Mouse (Mus musculus) lung, adult 2 months (tissue): ENCODE results near the gene Plekha6. TPM values are rescaled to one million over a fixed set of nuclear protein-coding genes. Genes with fewer than 3 reads are reported as not detected.

ENCODE experiments used
- DNase-seq: peaks from one replicate; pipeline ENCODE4 v3.0.0; 2022
- H3K4me1 ChIP-seq: fragments of 200-500 bp; 2 replicates; pipeline ENCODE4 v1.6.1; 2011; ENCODE audit warnings: low read length; ENCODE audit not compliant: control insufficient read depth, insufficient read depth
- H3K4me3 ChIP-seq: fragments of 200-500 bp; replicated peaks from 2 replicates; pipeline ENCODE3; 2011; ENCODE audit warnings: low read depth, mild to moderate bottlenecking, control low read depth, low read length; ENCODE audit errors: extremely low read depth
- CTCF ChIP-seq: fragments of 200-500 bp; IDR thresholded peaks from 2 replicates; pipeline ENCODE4 v1.5.1; 2011; ENCODE audit warnings: mild to moderate bottlenecking, low read length, control low read depth; ENCODE audit not compliant: insufficient read depth
- POLR2A ChIP-seq: fragments of 200-500 bp; IDR thresholded peaks from 2 replicates; pipeline ENCODE4 v1.6.1; 2011; ENCODE audit warnings: low read depth, mild to moderate bottlenecking, control low read depth, low read length, borderline replicate concordance; ENCODE audit errors: extremely low read depth
- WGBS: fragments of 180-500 bp; shearing (Covaris S2); methylation state at CpG from one replicate; pipeline ENCODE4 v1.1.7; 2018; 5-methylcytosine and 5-hydroxymethylcytosine counted together
- polyA plus RNA-seq: library from polyadenylated mRNA; depleted of rRNA; stranded (reverse); fragments of >200 nt; gene quantifications from 2 replicates; pipeline ENCODE4 v1.2.3, GENCODE M21; 2012

The Plekha6 gene
- polyA plus RNA-seq, 1 experiment: 39.4 TPM

GRCm38 (mm10) chr1:133256347-133256746, 92.3 kb downstream of the Plekha6 start:
- TF ChIP-seq POLR2A (no peak), CTCF (no peak)
- Histone ChIP-seq H3K4me1 (peaks cover 2% of the 10 kb centered on the region), H3K4me3 (no peak overlapping the region)
- WGBS: 80% methylated on average over 8 of the region's 8 CpGs
- no peak for DNase-seq

DNA sequence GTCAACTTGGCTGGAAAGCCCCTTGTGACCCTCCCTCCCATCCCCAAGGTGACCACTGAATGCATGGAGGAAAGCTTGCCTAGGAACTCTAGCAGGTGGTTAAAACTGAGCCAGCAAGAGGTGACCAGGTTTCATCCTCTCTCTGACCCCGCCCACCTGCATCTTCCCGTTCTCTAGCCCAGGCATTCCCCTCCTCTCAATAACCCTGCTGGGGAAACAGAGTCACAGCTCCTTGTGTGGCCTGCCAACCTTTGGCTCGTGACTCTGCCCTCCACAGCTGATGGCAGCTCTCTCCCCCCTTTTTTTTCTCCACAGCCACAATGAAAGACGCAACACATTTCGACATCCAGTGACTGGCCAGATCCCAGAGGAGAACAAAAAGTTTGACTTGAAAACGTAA, 94.7 kb downstream of the Plekha6 start:
- no peak for DNase-seq
- no peak for TF ChIP-seq POLR2A
- no peak for TF ChIP-seq CTCF
- WGBS: 66% methylated on average over 6 of the region's 6 CpGs
- Histone ChIP-seq H3K4me3 (no peak overlapping the region), H3K4me1 (no peaks in the 10 kb centered on the region)

DNA sequence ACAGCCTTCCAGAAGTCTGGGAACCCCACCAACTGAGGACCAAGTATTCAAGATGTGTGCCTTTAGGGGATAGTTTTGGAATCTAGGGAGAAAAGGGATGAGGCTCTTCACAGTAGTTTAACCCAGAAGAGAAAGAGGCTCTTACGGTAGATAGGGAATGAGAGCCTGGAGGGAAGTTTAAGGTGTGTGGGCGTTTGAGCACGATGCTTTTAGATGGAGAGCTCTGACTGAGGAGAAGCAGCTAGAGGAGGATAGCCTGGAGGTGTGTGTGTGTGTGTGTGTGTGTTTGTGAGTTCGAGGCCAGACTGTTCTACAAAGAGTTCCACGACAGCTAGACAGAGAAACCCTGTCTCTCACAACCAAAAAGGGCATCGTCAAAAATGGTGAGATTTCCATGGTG, 98.6 kb downstream of the Plekha6 start:
- no peak for TF ChIP-seq CTCF
- TF ChIP-seq POLR2A: no peak
- Histone ChIP-seq H3K4me1 (no peaks in the 10 kb centered on the region), H3K4me3 (no peak overlapping the region)
- no peak for DNase-seq
- WGBS: 90% methylated on average over 6 of the region's 6 CpGs

GRCm38 (mm10) chr1:133263134-133263533, 99.1 kb downstream of the Plekha6 start:
- Histone ChIP-seq H3K4me3 (no peak overlapping the region), H3K4me1 (no peaks in the 10 kb centered on the region)
- no peak for TF ChIP-seq CTCF
- TF ChIP-seq POLR2A: no peak
- DNase-seq: no peak
- WGBS: 87% methylated on average over 7 of the region's 7 CpGs

DNA sequence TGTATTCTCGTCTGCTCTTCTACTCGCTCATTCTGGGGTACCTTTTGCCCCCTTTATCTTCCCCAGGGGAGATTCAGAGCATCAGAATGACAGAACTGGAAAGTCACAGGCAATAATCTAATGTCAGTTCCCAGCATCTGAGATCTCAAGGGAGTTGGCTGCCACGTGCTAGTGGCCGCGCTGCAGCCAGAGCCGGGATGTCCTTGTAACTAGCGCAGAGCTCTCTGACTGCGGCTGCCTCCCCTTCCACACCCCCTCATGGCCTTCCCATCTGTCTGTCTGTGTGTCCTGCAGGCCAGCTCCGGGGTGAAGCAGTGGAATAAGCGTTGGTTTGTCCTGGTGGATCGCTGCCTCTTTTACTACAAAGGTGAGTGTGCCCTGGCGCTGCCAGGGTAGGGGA, 100.4 kb downstream of the Plekha6 start:
- TF ChIP-seq CTCF: no peak
- no peak for TF ChIP-seq POLR2A
- WGBS: 77% methylated on average over 12 of the region's 12 CpGs
- Histone ChIP-seq H3K4me3 (no peak overlapping the region), H3K4me1 (no peaks in the 10 kb centered on the region)
- no peak for DNase-seq

GRCm38 (mm10) chr1:133265114-133265766, 101.2 kb downstream of the Plekha6 start:
- no peak for DNase-seq
- Histone ChIP-seq H3K4me3 (no peak overlapping the region), H3K4me1 (no peaks in the 10 kb centered on the region)
- TF ChIP-seq POLR2A: no peak
- TF ChIP-seq CTCF: 0 out of 2 replicates have a peak, but pooled peaks have one; percentile 9
- 38% methylated on average over 11 of the region's 11 CpGs for WGBS

DNA sequence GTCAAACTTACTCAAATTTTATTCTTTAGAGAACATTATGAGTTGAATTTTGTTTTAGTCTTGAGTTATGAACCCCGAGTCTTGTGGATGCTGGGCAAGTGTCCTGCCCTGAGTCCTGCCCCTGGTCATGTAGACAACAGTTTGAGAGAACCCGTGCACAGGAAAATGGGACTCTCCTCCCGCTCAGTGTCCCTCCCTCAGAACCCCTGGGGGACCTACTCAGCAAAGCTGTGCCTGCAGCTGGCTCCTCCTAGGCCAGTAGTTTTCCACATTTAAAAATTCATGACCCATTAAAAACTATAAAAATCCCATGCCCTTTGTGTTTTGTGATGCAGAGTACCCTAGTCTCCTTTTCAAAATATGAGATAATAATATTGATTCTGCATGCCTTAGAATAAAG, 103.1 kb downstream of the Plekha6 start:
- H3K4me1 ChIP-seq: no peaks in the 10 kb centered on the region
- DNase-seq: no peak
- TF ChIP-seq CTCF: no peak
- TF ChIP-seq POLR2A: no peak
- 70% methylated on average over 3 of the region's 3 CpGs for WGBS
- H3K4me3 ChIP-seq: no peak overlapping the region

GRCm38 (mm10) chr1:133267813-133268492, 103.9 kb downstream of the Plekha6 start:
- TF ChIP-seq CTCF: no peak
- TF ChIP-seq POLR2A: no peak
- Histone ChIP-seq H3K4me1 (no peaks in the 10 kb centered on the region), H3K4me3 (no peak overlapping the region)
- no peak for DNase-seq
- WGBS: 46% methylated on average over 10 of the region's 10 CpGs

DNA sequence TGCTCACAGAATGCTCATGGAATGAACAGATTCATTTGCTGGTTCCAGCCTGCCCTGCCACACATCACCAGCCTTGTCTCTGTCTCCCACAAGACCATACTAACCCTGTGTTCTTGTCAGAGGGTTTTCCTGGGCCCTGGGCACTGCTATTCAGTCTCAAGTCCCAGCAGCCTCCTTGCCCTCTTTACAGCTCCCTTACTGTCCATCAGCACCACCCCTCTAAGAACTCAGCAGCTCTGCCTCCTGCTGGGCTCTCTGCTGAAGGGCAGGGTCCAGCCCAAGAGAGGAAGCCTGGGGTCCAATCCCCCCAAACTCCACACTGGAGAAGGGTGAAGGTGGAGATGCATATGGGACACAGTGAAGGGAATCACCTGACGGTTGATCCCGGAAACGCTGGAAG, 104.5 kb downstream of the Plekha6 start:
- WGBS: 84% methylated on average over 3 of the region's 3 CpGs
- no peak for DNase-seq
- no peak overlapping the region for H3K4me3 ChIP-seq
- no peaks in the 10 kb centered on the region for H3K4me1 ChIP-seq
- 0 out of 2 replicates have a peak, but pooled peaks have one; percentile 23 for TF ChIP-seq CTCF
- no peak for TF ChIP-seq POLR2A

DNA sequence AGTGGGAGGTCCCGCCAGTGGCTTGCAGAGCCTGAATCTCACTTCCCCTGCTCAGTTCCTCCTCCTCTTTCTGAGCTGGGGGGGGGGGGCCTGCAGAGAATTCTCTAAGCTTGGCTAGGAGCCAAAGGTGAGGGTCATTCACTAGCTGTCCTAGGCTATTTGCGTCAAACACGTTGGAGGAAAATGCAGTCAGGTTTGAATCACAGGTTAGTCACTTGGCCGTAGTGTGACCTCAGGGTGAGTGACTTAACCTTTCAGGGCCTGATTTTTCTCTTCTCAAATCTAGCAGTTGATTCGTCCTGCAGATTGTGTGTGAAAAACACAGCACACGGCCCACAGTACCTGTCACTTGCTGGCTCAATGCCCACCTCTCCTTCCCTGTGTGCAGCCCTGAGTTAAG, 106.3 kb downstream of the Plekha6 start:
- WGBS: 49% methylated on average over 6 of the region's 6 CpGs
- no peak overlapping the region for H3K4me3 ChIP-seq
- no peak for DNase-seq
- H3K4me1 ChIP-seq: no peaks in the 10 kb centered on the region
- TF ChIP-seq POLR2A (no peak), CTCF (no peak)
